Mouse (Mus musculus) bone marrow macrophage, adult 2 months (primary cell): ENCODE data around the gene Gm8374. TPM values are rescaled to one million over a fixed set of nuclear protein-coding genes. Genes with fewer than 3 reads are reported as not detected.
"Not testable (repeated sequence)": the region's sequence is repeated elsewhere in the genome, so short reads cannot be mapped to it uniquely, and the experiment has no call there.

Experiments
- H3K27ac ChIP-seq: 2 replicates; pipeline ENCODE4 v1.5.1; 2012; ENCODE audit warnings: low read depth, low read length; ENCODE audit not compliant: insufficient read depth
- H3K4me1 ChIP-seq: 2 replicates; pipeline ENCODE4 v1.6.1; 2012; ENCODE audit warnings: low read length; ENCODE audit not compliant: control insufficient read depth, insufficient read depth
- H3K4me3 ChIP-seq: 2 replicates; pipeline ENCODE4 v1.5.1; 2012; ENCODE audit warnings: mild to moderate bottlenecking, low read length, moderate library complexity; ENCODE audit not compliant: insufficient read depth
- polyA plus RNA-seq: library from polyadenylated mRNA; stranded (reverse); fragments of >200 nt; gene quantifications from 2 replicates; pipeline ENCODE4 v1.2.4, GENCODE M21; 2012; ENCODE audit not compliant: missing spikeins, insufficient read depth, insufficient read length

The Gm8374 gene
- not detected in 2 replicates for polyA plus RNA-seq

- not testable (repeated sequence) for H3K27ac ChIP-seq, H3K4me1 ChIP-seq, H3K4me3 ChIP-seq
Observed at GRCm38 (mm10) chr14:7365034-7365433, at the start of gene Gm8374. TSS of gene Gm8374 (minus strand) at chr14:7365134.

- not testable (repeated sequence) for H3K4me3 ChIP-seq, H3K27ac ChIP-seq, H3K4me1 ChIP-seq
Observed at GRCm38 (mm10) chr14:7332295-7332694, 32.6 kb downstream of the Gm8374 start, which contains the start of gene Gm5797. TSS of gene Gm5797 (minus strand) at chr14:7332395.

DNA sequence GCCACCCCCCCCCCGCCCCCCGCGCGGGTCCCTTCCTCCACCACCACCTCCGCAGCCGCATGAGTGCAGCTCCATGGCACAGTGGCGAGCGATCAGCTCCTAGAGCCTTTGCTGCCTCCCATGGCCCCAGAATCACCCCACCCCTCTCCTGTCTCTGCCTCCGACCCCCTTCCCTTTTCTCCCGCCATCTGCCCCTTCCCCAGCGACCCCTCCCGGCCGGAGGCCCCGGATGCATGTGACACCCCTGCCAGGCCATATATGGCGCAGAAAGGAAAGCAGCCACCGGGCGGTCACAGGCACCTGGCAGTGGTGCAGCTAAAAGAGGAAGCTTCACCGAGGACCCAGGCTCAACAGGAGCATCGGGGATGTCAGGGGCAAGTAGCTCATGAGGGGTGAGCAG, 49.8 kb downstream of the Gm8374 start:
- not testable (repeated sequence) for H3K4me3 ChIP-seq, H3K4me1 ChIP-seq, H3K27ac ChIP-seq

- not testable (repeated sequence) for H3K27ac ChIP-seq, H3K4me1 ChIP-seq, H3K4me3 ChIP-seq
Observed at GRCm38 (mm10) chr14:7314661-7315060, 50.3 kb downstream of the Gm8374 start, which contains the start of gene Gm3739. TSS of gene Gm3739 (minus strand) at chr14:7315049.

Other genes starting within 250 kb of the Gm8374 start
- not detected in 2 replicates for gene Gm6676, start 239.7 kb downstream of the Gm8374 start, polyA plus RNA-seq
- not detected in 2 replicates for gene Gm3512, start 190.6 kb downstream of the Gm8374 start, polyA plus RNA-seq
- not detected in 2 replicates for gene Gm16434, start 170.6 kb downstream of the Gm8374 start, polyA plus RNA-seq
- not detected in 2 replicates for gene Gm3727, start 100.4 kb downstream of the Gm8374 start, polyA plus RNA-seq
- not detected in 2 replicates for gene Gm3739, start 50.1 kb downstream of the Gm8374 start, polyA plus RNA-seq
- not detected in 2 replicates for gene Gm5797, start 32.7 kb downstream of the Gm8374 start, polyA plus RNA-seq
- gene Gm3755, start 85.8 kb upstream of the Gm8374 start, polyA plus RNA-seq, result not detected in 2 replicates
- not detected in 2 replicates for gene Gm3752, start 118.6 kb upstream of the Gm8374 start, polyA plus RNA-seq
- not detected in 2 replicates for gene Gm3558, start 203.4 kb upstream of the Gm8374 start, polyA plus RNA-seq
- not detected in 2 replicates for gene Gm10338, start 230.5 kb upstream of the Gm8374 start, polyA plus RNA-seq